Mouse (Mus musculus): Measurements from ENCODE around the gene Gm10392. TPM values are rescaled to one million over a fixed set of nuclear protein-coding genes. Genes with fewer than 3 reads are reported as not detected.

Gene Gm10392
- total RNA-seq (2023): under 1 TPM in 1 of 2 experiments, not detected in 1; 0.30 TPM

DNA sequence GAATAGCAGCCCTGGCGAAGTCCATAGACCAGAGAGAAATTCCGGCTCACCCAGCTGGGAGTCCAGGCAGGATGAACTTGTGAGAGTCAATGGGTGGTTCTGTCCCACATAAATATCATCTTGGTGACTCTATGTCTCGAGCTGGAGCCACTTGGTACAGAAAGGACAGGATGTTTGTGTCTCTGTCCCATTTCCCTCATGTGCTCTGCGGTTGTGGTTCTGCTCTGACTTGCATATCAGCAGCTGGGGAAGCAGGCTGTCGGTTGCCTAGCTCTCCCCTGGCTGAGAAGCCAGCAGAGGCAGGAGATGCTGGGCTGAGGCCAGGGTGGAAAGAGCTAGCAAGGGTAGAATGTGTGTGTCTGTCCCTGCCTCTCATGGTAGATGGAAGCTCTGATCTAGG lies at the start of gene Gm10392:
TSS of gene Gm10392 (minus strand) at position 156 of the 400 bp plus-strand sequence.

DNA sequence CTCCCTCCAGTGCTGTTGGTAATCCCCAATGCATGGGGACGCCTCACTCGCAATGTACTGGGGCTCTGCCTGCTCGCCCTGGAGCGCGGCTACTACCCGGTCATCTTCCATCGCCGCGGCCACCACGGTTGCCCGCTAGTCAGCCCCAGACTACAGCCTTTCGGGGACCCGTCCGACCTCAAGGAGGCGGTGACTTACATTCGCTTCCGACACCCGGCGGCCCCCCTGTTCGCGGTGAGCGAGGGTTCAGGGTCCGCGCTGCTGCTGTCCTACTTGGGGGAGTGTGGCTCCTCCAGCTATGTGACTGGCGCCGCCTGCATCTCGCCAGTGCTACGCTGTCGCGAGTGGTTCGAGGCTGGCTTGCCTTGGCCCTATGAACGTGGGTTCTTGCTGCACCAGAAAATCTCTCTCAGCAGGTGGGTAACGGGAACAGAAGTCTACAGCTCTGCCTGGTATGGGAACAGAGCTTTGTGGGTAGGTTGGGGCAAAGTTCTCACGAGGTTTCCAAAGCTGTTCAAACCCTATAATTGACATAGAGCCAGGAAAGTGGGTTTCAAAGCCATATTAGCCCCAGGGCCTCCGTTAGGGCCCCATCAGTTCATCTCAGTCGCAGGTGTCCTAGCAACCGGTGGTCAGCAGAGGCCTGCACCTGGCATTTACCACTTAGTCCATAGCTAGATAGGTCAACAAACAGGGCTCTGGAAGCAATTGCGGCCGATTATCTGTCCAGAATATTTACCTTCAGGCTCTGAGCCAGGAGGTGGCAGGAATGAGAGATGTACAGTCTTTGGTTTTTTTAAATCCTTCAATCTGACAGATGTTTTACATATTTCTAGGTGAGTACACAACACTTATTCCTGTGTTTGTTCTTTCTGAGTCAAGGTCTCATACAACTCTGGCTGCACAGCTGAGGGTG lies 3.1 kb downstream of the Gm10392 start, which contains the start of gene Trp53i13:
TSS of gene Trp53i13 (minus strand) at position 344 of the 916 bp plus-strand sequence.

DNA sequence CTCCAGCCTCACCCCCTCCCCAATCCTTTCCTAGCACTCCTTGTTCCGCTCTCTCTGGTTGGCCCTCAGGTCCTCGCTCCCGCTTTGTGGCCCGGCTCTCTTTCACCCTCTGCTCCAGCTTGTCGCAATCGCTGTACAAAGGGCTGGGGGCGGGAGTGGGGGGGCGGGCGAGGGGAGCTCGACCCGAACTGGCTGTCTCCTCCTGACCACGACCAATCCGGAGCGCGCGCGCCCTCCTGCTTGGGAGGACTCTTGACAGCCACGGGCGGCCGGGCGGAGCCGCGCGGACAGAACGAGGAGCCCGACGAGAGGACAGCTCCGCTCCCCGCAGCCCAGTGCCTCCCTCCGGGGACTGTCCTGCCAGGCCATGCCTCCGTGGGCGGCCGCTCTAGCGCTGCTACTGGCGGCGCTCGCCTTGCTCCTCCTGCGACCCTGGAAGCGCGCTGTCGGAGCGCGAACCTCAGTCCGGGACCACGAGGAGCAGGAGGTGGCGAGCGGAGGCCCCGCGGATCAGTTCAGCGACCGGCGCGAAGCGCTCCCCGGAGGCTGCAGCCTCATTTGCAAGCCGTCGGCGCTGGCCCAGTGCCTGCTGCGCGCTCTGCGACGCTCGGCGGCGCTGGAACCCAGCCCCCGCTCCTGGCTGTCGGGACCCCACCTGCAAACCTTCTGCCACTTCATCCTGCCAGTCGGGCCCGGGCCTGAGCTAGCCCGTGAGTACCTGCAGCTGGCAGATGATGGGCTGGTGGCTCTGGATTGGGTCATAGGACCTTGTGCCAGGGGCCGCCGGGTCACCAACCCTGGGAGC lies 4.0 kb downstream of the Gm10392 start, which contains the start of gene Abhd15:
TSS of gene Abhd15 (plus strand) at position 290 of the 805 bp plus-strand sequence.

DNA sequence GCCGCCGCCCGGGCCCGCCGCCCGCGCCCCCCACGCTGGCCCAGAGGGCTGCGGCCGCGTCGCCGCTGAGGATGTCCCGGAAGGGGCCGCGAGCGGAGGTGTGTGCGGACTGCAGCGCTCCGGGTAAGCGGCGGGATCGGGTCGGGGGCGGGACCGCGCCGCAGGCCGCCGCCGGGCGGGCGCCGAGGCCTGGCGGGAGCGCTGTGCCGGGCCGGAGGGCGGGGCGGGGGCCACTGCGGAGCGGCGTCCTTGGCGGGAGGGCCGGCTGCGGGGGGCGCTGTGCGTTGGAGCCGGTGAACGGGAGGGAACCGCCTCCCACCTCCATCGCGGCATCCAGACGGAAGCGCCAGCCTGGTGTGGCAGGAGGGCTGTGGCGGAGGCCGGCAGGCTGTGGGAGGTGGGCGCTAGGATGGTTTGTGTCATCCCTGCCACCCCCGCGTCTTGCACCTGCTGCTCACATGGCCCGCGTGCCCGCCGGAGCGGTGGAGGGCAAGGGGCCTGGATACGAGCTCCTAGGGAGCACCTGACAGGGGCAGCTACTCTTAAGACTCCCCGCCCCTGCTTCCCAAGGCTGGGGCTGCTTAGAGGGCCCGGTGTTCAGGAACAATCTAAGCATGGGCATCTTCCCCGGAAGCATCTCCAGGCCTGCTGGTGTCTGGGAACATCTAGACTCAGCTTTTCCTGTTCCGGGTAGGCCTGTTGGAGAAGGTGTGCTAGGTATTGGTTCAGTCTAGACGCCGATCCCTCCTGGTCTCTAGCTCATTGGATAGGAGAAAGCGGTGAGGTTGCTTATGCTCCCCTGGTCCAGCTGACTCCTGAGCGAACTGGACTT lies 25.3 kb downstream of the Gm10392 start, which contains the start of gene Git1:
TSS of gene Git1 (plus strand) at position 51 of the 832 bp plus-strand sequence.

DNA sequence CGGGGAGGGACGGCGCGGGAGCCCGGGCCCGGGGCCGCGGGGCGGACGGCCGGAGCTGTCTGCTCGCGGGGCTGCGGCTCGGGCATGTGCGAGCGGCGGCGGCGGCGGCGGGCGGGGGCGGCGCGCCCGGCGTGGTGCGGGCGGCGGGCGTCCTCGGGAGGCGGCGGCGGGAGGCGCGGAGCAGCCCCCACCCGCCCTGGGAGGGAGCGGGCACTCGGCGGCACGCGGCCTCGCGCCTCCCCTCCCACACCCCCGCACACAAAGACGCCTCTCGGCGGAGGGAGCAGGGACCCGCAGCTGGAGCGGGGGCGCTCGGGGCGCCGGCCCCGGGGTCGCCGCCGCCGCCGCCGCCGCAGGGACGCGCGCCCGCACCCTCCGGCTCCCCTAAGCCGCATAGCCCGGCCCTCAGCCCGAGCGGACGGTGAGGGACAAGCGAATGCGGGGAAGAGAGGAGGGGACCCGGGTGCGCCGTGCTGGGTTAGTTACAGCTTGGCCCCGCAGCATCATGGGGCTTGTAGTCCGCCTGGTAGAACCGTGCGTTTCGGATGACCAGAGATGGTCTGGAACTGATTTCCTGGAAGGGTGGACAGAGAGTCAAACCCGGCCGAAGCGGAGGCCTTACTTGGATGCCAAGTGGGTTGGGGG lies 29.3 kb downstream of the Gm10392 start, which contains the start of gene Ankrd13b:
TSS of gene Ankrd13b (minus strand) at position 88 of the 645 bp plus-strand sequence.

Other genes starting within 250 kb of the Gm10392 start
- gene Coro6, start 56.8 kb downstream of the Gm10392 start, total RNA-seq (2023): 1 to 10 TPM; 1.1 to 1.8 TPM
- 1 to 10 TPM; 2.9 to 3.9 TPM for gene Ankrd13b, start 29.5 kb downstream of the Gm10392 start, total RNA-seq (2023)
- gene Git1, start 25.6 kb downstream of the Gm10392 start, total RNA-seq (2023): 10 to 100 TPM; 35.3 to 41.8 TPM
- gene Abhd15, start 4.1 kb downstream of the Gm10392 start, total RNA-seq (2023): 10 to 100 TPM; 15.6 to 17.3 TPM
- gene Trp53i13, start 3.2 kb downstream of the Gm10392 start, total RNA-seq (2023): 1 to 10 TPM; 4.3 to 4.4 TPM
- 10 to 100 TPM; 49.4 to 50.7 TPM for gene Taok1, start 88.6 kb upstream of the Gm10392 start, total RNA-seq (2023)
- 100 to 1,000 TPM; 119 to 127 TPM for gene Nufip2, start 167.0 kb upstream of the Gm10392 start, total RNA-seq (2023)
- not detected for gene Cryba1, start 206.1 kb upstream of the Gm10392 start, total RNA-seq (2023)
- gene Myo18a, start 244.0 kb upstream of the Gm10392 start, total RNA-seq (2023): 100 to 1,000 TPM; 125 to 130 TPM